Mouse (Mus musculus): ENCODE results near the gene Il13.

DNA sequence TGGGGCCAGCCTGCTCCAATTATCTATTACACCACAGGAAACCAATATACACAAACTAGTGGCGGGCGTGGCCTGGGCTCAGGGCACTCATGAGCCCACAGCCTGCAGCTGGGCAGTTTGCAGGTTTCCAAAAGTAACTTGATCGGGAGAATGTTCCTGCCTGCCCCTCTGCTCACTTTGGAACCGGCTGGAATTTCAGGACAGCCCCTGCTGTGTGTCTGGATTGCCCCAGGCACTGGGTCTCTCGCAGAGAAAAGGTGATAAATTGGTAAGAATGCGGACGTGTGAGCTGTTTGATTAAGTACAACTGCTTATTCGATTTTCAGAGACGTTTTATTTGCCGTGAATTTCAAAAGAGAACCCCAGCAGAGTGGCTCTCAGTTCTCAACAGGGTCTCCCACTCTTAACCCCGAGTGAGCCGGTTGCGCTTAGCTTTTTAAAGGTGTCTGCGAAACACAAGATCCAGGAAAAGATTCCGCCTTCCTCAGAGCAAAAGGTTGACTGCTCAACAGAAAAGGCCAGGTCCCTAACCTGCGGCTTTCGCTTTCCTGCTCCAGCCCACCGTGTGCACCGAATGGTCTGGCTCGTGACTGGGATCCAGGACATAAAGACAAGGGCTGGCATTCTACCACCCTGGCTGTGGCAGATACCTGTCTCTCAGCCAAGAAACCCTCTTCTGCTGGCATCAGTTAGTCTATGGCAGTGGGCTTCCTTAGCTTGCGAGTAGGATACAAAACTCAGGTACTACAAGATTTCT is 2.7 kb upstream of the Il13 start:
- TF ChIP-seq CTCF (IDR thresholded peaks at IDR 0.05; ENCODE audit: borderline replicate concordance, insufficient read depth, low read depth, low read length) (no peak), POLR2A (IDR thresholded peaks at IDR 0.05; ENCODE audit: borderline replicate concordance, insufficient read depth, low read length) (no peak)
